Mouse (Mus musculus): ENCODE data around the gene St5. TPM values are rescaled to one million over a fixed set of nuclear protein-coding genes. Genes with fewer than 3 reads are reported as not detected.

Gene St5
- polyA plus RNA-seq, 1 experiment, result 34.6 TPM

DNA sequence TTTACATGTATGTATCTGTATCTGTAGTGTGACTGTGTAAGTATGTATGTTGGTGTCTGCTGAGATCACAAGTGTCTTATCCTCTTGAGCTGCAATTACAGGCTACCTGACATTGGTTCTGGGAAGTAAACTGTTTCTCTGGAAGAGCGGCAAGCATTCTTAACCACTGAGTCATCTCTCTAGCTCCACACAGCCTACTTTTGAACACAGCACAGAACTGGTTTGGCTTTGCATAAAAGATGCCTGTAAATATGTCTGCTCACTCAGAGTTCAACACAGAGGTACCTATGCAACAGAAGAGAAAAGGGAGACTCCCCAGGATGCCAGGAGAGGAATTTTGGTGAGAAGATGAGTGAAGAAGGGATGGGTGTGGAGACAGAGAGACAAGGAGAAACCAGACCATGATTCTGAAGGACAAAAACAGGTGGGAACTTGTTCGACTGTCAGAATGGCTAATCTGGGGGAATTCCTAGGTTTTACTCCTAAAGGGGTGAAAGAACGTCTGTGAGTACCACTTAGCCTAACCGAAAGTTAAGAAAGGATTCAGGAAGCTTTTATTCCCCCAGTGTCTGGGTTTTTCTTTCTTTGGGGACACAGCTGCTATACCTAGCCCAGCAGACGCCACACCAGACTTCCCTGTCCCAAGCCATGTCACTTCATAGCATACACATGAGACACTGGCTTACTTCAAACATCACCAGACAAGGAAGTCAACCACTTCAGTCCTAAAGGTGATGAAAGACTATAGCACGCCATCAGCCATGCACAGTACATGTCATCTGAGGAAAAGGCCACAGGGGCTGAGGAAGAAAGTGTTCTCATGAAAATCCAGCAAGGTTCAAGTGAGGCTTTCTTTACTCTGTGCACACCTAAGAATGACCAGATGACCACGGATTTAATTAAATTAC, 73.3 kb downstream of the St5 start:
- 82% methylated on average over 7 of the region's 7 CpGs for WGBS
- Histone ChIP-seq H3K27ac (ENCODE audit: insufficient read depth, low read length) (no peak overlapping the region), H3K36me3 (ENCODE audit: control insufficient read depth, insufficient read depth, low read length) (no peaks in the 10 kb centered on the region), H3K27me3 (ENCODE audit: control insufficient read depth, insufficient read depth, low read length) (no peaks in the 10 kb centered on the region), H3K4me1 (ENCODE audit: control insufficient read depth, insufficient read depth, insufficient read length) (no peaks in the 10 kb centered on the region; the same call in 1 of the 2 replicates), H3K4me3 (ENCODE audit: extremely low read depth, insufficient read depth, insufficient read length) (no peak overlapping the region)
- DNase-seq (ENCODE audit: low read depth in 1 of 2, low spot score in 2 of 2), result no peak
- TF ChIP-seq CTCF (IDR thresholded peaks at IDR 0.05; ENCODE audit: extremely low read depth, insufficient read depth, insufficient read length, insufficient replicate concordance), result no peak
- TF ChIP-seq POLR2A (IDR thresholded peaks at IDR 0.05; ENCODE audit: low read depth, low read length), result no peak

GRCm38 (mm10) chr7:109628935-109629609, 74.3 kb downstream of the St5 start:
- no peak for DNase-seq (ENCODE audit: low read depth in 1 of 2, low spot score in 2 of 2)
- TF ChIP-seq POLR2A (IDR thresholded peaks at IDR 0.05; ENCODE audit: low read depth, low read length), result no peak
- TF ChIP-seq CTCF (IDR thresholded peaks at IDR 0.05; ENCODE audit: extremely low read depth, insufficient read depth, insufficient read length, insufficient replicate concordance), result no peak
- no peak overlapping the region for H3K4me3 ChIP-seq (ENCODE audit: extremely low read depth, insufficient read depth, insufficient read length)
- no peaks in the 10 kb centered on the region for H3K27me3 ChIP-seq (ENCODE audit: control insufficient read depth, insufficient read depth, low read length)
- no peaks in the 10 kb centered on the region; the same call in 1 of the 2 replicates for H3K4me1 ChIP-seq (ENCODE audit: control insufficient read depth, insufficient read depth, insufficient read length)
- no peaks in the 10 kb centered on the region for H3K36me3 ChIP-seq (ENCODE audit: control insufficient read depth, insufficient read depth, low read length)
- WGBS, result 68% methylated on average over 9 of the region's 9 CpGs
- H3K27ac ChIP-seq (ENCODE audit: insufficient read depth, low read length), result no peak overlapping the region

- Histone ChIP-seq H3K4me1 (ENCODE audit: control insufficient read depth, insufficient read depth, insufficient read length) (no peaks in the 10 kb centered on the region; the same call in 1 of the 2 replicates), H3K27me3 (ENCODE audit: control insufficient read depth, insufficient read depth, low read length) (no peaks in the 10 kb centered on the region), H3K4me3 (ENCODE audit: extremely low read depth, insufficient read depth, insufficient read length) (no peak overlapping the region), H3K36me3 (ENCODE audit: control insufficient read depth, insufficient read depth, low read length) (no peaks in the 10 kb centered on the region), H3K27ac (ENCODE audit: insufficient read depth, low read length) (no peak overlapping the region)
- 86% methylated on average over 2 of the region's 2 CpGs for WGBS
- TF ChIP-seq CTCF (IDR thresholded peaks at IDR 0.05; ENCODE audit: extremely low read depth, insufficient read depth, insufficient read length, insufficient replicate concordance), result no peak
- TF ChIP-seq POLR2A (IDR thresholded peaks at IDR 0.05; ENCODE audit: low read depth, low read length), result no peak
- no peak for DNase-seq (ENCODE audit: low read depth in 1 of 2, low spot score in 2 of 2)
Observed at GRCm38 (mm10) chr7:109627851-109628250, 75.6 kb downstream of the St5 start.

DNA sequence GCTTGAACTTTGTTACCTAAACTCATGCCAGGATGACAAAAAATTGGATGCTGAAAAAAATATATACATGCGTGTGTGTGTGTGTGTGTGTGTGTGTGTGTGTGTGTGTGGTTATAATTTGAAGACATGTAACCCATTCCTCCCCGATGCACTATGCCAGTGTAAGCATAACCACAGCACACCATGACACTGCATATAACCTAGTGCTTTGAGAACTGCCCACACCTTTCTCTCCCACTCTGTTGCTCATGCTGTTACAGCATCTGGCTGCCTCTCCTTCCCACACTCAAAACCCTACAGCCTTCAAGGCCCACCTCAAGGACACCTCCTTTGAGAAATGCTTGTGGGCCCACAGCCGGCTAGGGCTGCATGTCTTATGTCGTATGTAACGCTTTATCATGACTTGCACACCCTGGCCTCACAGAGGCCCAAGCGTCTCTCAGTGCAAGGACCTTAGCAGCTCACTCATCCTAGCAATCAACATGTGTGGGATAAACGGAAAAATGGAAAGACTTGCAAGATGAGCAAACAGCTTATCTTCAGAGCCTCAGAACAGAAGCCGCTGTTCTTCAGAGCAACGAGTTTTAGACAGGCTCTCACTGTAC, 81.1 kb downstream of the St5 start:
- no peak overlapping the region for H3K4me3 ChIP-seq (ENCODE audit: extremely low read depth, insufficient read depth, insufficient read length)
- no peaks in the 10 kb centered on the region for H3K4me1 ChIP-seq (ENCODE audit: control insufficient read depth, insufficient read depth, insufficient read length)
- no peak overlapping the region for H3K27ac ChIP-seq (ENCODE audit: insufficient read depth, low read length)
- no peaks in the 10 kb centered on the region for H3K36me3 ChIP-seq (ENCODE audit: control insufficient read depth, insufficient read depth, low read length)
- TF ChIP-seq POLR2A (IDR thresholded peaks at IDR 0.05; ENCODE audit: low read depth, low read length) (no peak), CTCF (IDR thresholded peaks at IDR 0.05; ENCODE audit: extremely low read depth, insufficient read depth, insufficient read length, insufficient replicate concordance) (no peak)
- H3K27me3 ChIP-seq (ENCODE audit: control insufficient read depth, insufficient read depth, low read length), result no peaks in the 10 kb centered on the region
- no peak for DNase-seq (ENCODE audit: low read depth in 1 of 2, low spot score in 2 of 2)
- WGBS, result 86% methylated on average over 9 of the region's 9 CpGs

DNA sequence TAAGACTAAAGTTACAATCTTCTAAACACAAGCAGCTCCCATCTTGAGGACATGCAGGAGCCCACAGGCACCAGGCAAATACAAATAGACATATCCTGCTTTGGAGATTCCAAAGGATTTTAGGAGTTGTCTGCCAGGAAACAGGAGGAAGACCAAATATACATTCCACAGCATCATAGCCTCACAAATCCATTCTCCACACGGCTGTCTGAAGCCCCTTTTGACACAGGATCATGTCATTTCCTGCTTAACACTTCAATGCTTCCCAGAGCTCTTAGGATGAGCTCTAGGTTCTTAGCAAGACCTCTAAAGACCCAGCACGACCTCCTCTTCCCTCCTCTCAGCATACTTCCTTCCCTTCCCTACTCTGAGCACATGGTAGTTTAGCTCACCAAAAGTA, 82.4 kb downstream of the St5 start:
- TF ChIP-seq CTCF (IDR thresholded peaks at IDR 0.05; ENCODE audit: extremely low read depth, insufficient read depth, insufficient read length, insufficient replicate concordance) (no peak), POLR2A (IDR thresholded peaks at IDR 0.05; ENCODE audit: low read depth, low read length) (no peak)
- DNase-seq (ENCODE audit: low read depth in 1 of 2, low spot score in 2 of 2), result no peak
- H3K4me1 ChIP-seq (ENCODE audit: control insufficient read depth, insufficient read depth, insufficient read length), result no peaks in the 10 kb centered on the region
- WGBS, result 20% methylated on average over 2 of the region's 2 CpGs
- no peaks in the 10 kb centered on the region for H3K27me3 ChIP-seq (ENCODE audit: control insufficient read depth, insufficient read depth, low read length)
- H3K4me3 ChIP-seq (ENCODE audit: extremely low read depth, insufficient read depth, insufficient read length), result no peak overlapping the region
- H3K27ac ChIP-seq (ENCODE audit: insufficient read depth, low read length), result no peak overlapping the region
- H3K36me3 ChIP-seq (ENCODE audit: control insufficient read depth, insufficient read depth, low read length), result no peaks in the 10 kb centered on the region

- WGBS, result 84% methylated on average over 3 of the region's 3 CpGs
- Histone ChIP-seq H3K27me3 (ENCODE audit: control insufficient read depth, insufficient read depth, low read length) (no peaks in the 10 kb centered on the region), H3K27ac (ENCODE audit: insufficient read depth, low read length) (no peak overlapping the region), H3K36me3 (ENCODE audit: control insufficient read depth, insufficient read depth, low read length) (no peaks in the 10 kb centered on the region), H3K4me1 (ENCODE audit: control insufficient read depth, insufficient read depth, insufficient read length) (no peaks in the 10 kb centered on the region), H3K4me3 (ENCODE audit: extremely low read depth, insufficient read depth, insufficient read length) (no peak overlapping the region)
- TF ChIP-seq POLR2A (IDR thresholded peaks at IDR 0.05; ENCODE audit: low read depth, low read length), result no peak
- TF ChIP-seq CTCF (IDR thresholded peaks at IDR 0.05; ENCODE audit: extremely low read depth, insufficient read depth, insufficient read length, insufficient replicate concordance), result no peak
- DNase-seq (ENCODE audit: low read depth in 1 of 2, low spot score in 2 of 2), result no peak
Observed at GRCm38 (mm10) chr7:109620288-109620687, 83.1 kb downstream of the St5 start.

Measured in spleen, adult 2 months (tissue).